Mouse (Mus musculus): Measurements from ENCODE around the gene Gsto2. TPM values are rescaled to one million over a fixed set of nuclear protein-coding genes. Genes with fewer than 3 reads are reported as not detected.
"Not testable (repeated sequence)": the region's sequence is repeated elsewhere in the genome, so short reads cannot be mapped to it uniquely, and the experiment has no call there.

The Gsto2 gene
- polyA plus RNA-seq, 1 experiment from 2014 or later, result 1.2 TPM

- H3K9ac ChIP-seq, result peak overlapping the region; percentile 9; the same call in 1 of the 2 replicates
- H3K27ac ChIP-seq, result no peak overlapping the region
- WGBS, result 4% methylated on average over 46 of the region's 49 CpGs
- no peaks in the 10 kb centered on the region for H3K9me3 ChIP-seq
- ATAC-seq (ENCODE audit: insufficient read depth, low FRiP score, low read depth), result peak; percentile 72
- no peaks in the 10 kb centered on the region for H3K36me3 ChIP-seq
- H3K27me3 ChIP-seq (replicated peaks), result no peaks in the 10 kb centered on the region
- peak overlapping the region; percentile 92 for H3K4me2 ChIP-seq
- 0 out of 2 replicates have a peak, but pooled peaks cover 8% of the 10 kb centered on the region for H3K4me1 ChIP-seq
- H3K4me3 ChIP-seq (replicated peaks), result peak overlapping the region; percentile 51
Observed at GRCm38 (mm10) chr19:47836701-47837526, 28.4 kb upstream of the Gsto2 start.

- no peaks in the 10 kb centered on the region for H3K9me3 ChIP-seq
- H3K9ac ChIP-seq, result no peak overlapping the region
- no peak overlapping the region for H3K27ac ChIP-seq
- under 1% methylated on average over 6 of the region's 6 CpGs for WGBS
- H3K27me3 ChIP-seq (replicated peaks), result no peaks in the 10 kb centered on the region
- ATAC-seq (ENCODE audit: insufficient read depth, low FRiP score, low read depth), result no peak
- no peaks in the 10 kb centered on the region for H3K36me3 ChIP-seq
- peak overlapping the region; percentile 51 for H3K4me3 ChIP-seq (replicated peaks)
- 0 out of 2 replicates have a peak, but pooled peaks cover 8% of the 10 kb centered on the region for H3K4me1 ChIP-seq
- peak overlapping the region; percentile 92 for H3K4me2 ChIP-seq
Observed at GRCm38 (mm10) chr19:47837527-47837901, 27.8 kb upstream of the Gsto2 start.

GRCm38 (mm10) chr19:47841234-47841633 lies 24.1 kb upstream of the Gsto2 start:
- not testable (repeated sequence) for H3K4me3 ChIP-seq (replicated peaks); H3K27me3 ChIP-seq (replicated peaks); H3K4me1 ChIP-seq; H3K9ac ChIP-seq; ATAC-seq (ENCODE audit: insufficient read depth, low FRiP score, low read depth); H3K36me3 ChIP-seq; H3K9me3 ChIP-seq; H3K4me2 ChIP-seq; H3K27ac ChIP-seq
- WGBS, result 72% methylated on average over 15 of the region's 15 CpGs

GRCm38 (mm10) chr19:47849735-47850134 lies 15.6 kb upstream of the Gsto2 start:
- no peaks in the 10 kb centered on the region for H3K36me3 ChIP-seq
- no peak for ATAC-seq (ENCODE audit: insufficient read depth, low FRiP score, low read depth)
- H3K4me1 ChIP-seq, result no peaks in the 10 kb centered on the region
- no peak overlapping the region for H3K9ac ChIP-seq
- H3K4me2 ChIP-seq, result no peak overlapping the region
- H3K9me3 ChIP-seq, result no peaks in the 10 kb centered on the region
- no peak overlapping the region for H3K27ac ChIP-seq
- no peaks in the 10 kb centered on the region for H3K27me3 ChIP-seq (replicated peaks)
- WGBS, result 86% methylated on average over 3 of the region's 3 CpGs
- H3K4me3 ChIP-seq (replicated peaks), result no peak overlapping the region

- not testable (repeated sequence) for H3K4me1 ChIP-seq; H3K27ac ChIP-seq; ATAC-seq (ENCODE audit: insufficient read depth, low FRiP score, low read depth); H3K27me3 ChIP-seq (replicated peaks); H3K9ac ChIP-seq; H3K9me3 ChIP-seq; H3K36me3 ChIP-seq; H3K4me2 ChIP-seq; H3K4me3 ChIP-seq (replicated peaks)
- 75% methylated on average over 3 of the region's 3 CpGs for WGBS
Observed at GRCm38 (mm10) chr19:47852131-47852530, 13.2 kb upstream of the Gsto2 start.

- H3K4me2 ChIP-seq, result no peak overlapping the region
- no peak overlapping the region for H3K27ac ChIP-seq
- no peak overlapping the region for H3K4me3 ChIP-seq (replicated peaks)
- no peak for ATAC-seq (ENCODE audit: insufficient read depth, low FRiP score, low read depth)
- H3K9ac ChIP-seq, result no peak overlapping the region
- no peaks in the 10 kb centered on the region for H3K36me3 ChIP-seq
- H3K4me1 ChIP-seq, result 0 out of 2 replicates have a peak, but pooled peaks cover 5% of the 10 kb centered on the region
- 83% methylated on average over 3 of the region's 3 CpGs for WGBS
- H3K9me3 ChIP-seq, result no peaks in the 10 kb centered on the region
- H3K27me3 ChIP-seq (replicated peaks), result no peaks in the 10 kb centered on the region
Observed at GRCm38 (mm10) chr19:47853053-47853452, 12.3 kb upstream of the Gsto2 start.

GRCm38 (mm10) chr19:47853951-47854795 lies 11.2 kb upstream of the Gsto2 start:
- H3K36me3 ChIP-seq, result no peaks in the 10 kb centered on the region; the same call in 1 of the 2 replicates
- peak overlapping the region; percentile 60 for H3K4me3 ChIP-seq (replicated peaks)
- 11% methylated on average over 13 of the region's 13 CpGs for WGBS
- peak overlapping the region; percentile 89 for H3K4me2 ChIP-seq
- peak overlapping the region; percentile 48 for H3K27ac ChIP-seq
- no peak overlapping the region for H3K9ac ChIP-seq
- H3K9me3 ChIP-seq, result no peaks in the 10 kb centered on the region
- no peaks in the 10 kb centered on the region for H3K27me3 ChIP-seq (replicated peaks)
- 0 out of 2 replicates have a peak, but pooled peaks cover 5% of the 10 kb centered on the region for H3K4me1 ChIP-seq
- peak; percentile 52 for ATAC-seq (ENCODE audit: insufficient read depth, low FRiP score, low read depth)

GRCm38 (mm10) chr19:47854796-47855783 lies 10.2 kb upstream of the Gsto2 start, which contains the start of gene Gsto1:
Gene Gsto1 (plus strand): TSS chr19:47854970.
- Histone ChIP-seq H3K9me3 (no peaks in the 10 kb centered on the region), H3K4me1 (0 out of 2 replicates have a peak, but pooled peaks cover 5% of the 10 kb centered on the region), H3K4me3 (replicated peaks) (peak within 1 kb of the TSS; percentile 60), H3K36me3 (peaks cover 5% of the 10 kb centered on the region; the same call in 1 of the 2 replicates), H3K4me2 (peak within 1 kb of the TSS; percentile 89), H3K27ac (peak within 1 kb of the TSS; percentile 75), H3K9ac (peak within 1 kb of the TSS; percentile 52), H3K27me3 (replicated peaks) (no peaks in the 10 kb centered on the region)
- under 1% methylated on average over 59 of the region's 60 CpGs for WGBS
- peak; percentile 93 for ATAC-seq (ENCODE audit: insufficient read depth, low FRiP score, low read depth)

GRCm38 (mm10) chr19:47857957-47858942 lies 7.1 kb upstream of the Gsto2 start:
- no peak overlapping the region for H3K9ac ChIP-seq
- peak overlapping the region; percentile 67; the same call in 1 of the 2 replicates for H3K27ac ChIP-seq
- H3K36me3 ChIP-seq, result peaks cover 5% of the 10 kb centered on the region; the same call in 1 of the 2 replicates
- H3K4me3 ChIP-seq (replicated peaks), result no peak overlapping the region
- no peak for ATAC-seq (ENCODE audit: insufficient read depth, low FRiP score, low read depth)
- no peaks in the 10 kb centered on the region for H3K9me3 ChIP-seq
- no peaks in the 10 kb centered on the region for H3K27me3 ChIP-seq (replicated peaks)
- H3K4me1 ChIP-seq, result 0 out of 2 replicates have a peak, but pooled peaks cover 5% of the 10 kb centered on the region
- WGBS, result 81% methylated on average over 18 of the region's 18 CpGs
- H3K4me2 ChIP-seq, result peak overlapping the region; percentile 10

GRCm38 (mm10) chr19:47859180-47859579 lies 6.2 kb upstream of the Gsto2 start:
- Histone ChIP-seq H3K36me3 (peaks cover 5% of the 10 kb centered on the region; the same call in 1 of the 2 replicates), H3K4me2 (0 out of 2 replicates have a peak overlapping the region, but pooled peaks have one; percentile 10), H3K27me3 (replicated peaks) (no peaks in the 10 kb centered on the region), H3K4me3 (replicated peaks) (no peak overlapping the region), H3K9ac (no peak overlapping the region), H3K9me3 (no peaks in the 10 kb centered on the region), H3K27ac (peak overlapping the region; percentile 67; the same call in 1 of the 2 replicates), H3K4me1 (0 out of 2 replicates have a peak, but pooled peaks cover 5% of the 10 kb centered on the region)
- no peak for ATAC-seq (ENCODE audit: insufficient read depth, low FRiP score, low read depth)
- WGBS, result 69% methylated on average over 8 of the region's 8 CpGs

Data from stomach, embryonic 15.5 days (tissue).